Mouse (Mus musculus) cerebellum, adult 2 months (tissue): ENCODE measurements around the gene Fbxl13.

Experiments
- CTCF ChIP-seq: fragments of 200-500 bp; IDR thresholded peaks from 2 replicates; pipeline ENCODE4 v1.5.1; 2011; ENCODE audit warnings: low read depth, mild to moderate bottlenecking, control low read depth, low read length, moderate library complexity, borderline replicate concordance; ENCODE audit not compliant: insufficient read depth
- POLR2A ChIP-seq: fragments of 200-500 bp; IDR thresholded peaks from 2 replicates; pipeline ENCODE4 v1.6.1; 2011; ENCODE audit warnings: low read length, control low read depth, borderline replicate concordance; ENCODE audit not compliant: insufficient read depth

GRCm38 (mm10) chr5:21669307-21669706 is 23.9 kb upstream of the Fbxl13 start:
- TF ChIP-seq CTCF (no peak), POLR2A (no peak)
